Mouse (Mus musculus): ENCODE results near the gene Tex12.

- TF ChIP-seq CTCF (IDR thresholded peaks at IDR 0.05; ENCODE audit: borderline replicate concordance, insufficient read depth, low read depth, low read length) (no peak), POLR2A (IDR thresholded peaks at IDR 0.05; ENCODE audit: borderline replicate concordance, insufficient read depth, low read length) (no peak)
These were observed 24.5 kb downstream of the Tex12 start for GRCm38 (mm10) chr9:50536603-50537135.
